Mouse (Mus musculus) cerebellum, adult 8-10 months (tissue): ENCODE data around the gene Prss22.

Experiments used
- DNase-seq: peaks from one replicate; pipeline ENCODE4 v3.0.0; 2022

Prss22 gene

GRCm38 (mm10) chr17:23997901-23998300 lies at the start of gene Prss22:
Gene Prss22, minus strand, starts transcription at chr17:23998100.
- no peak for DNase-seq

GRCm38 (mm10) chr17:24046026-24046425 lies 48.1 kb upstream of the Prss22 start:
- no peak for DNase-seq

- no peak for DNase-seq
Measured at GRCm38 (mm10) chr17:24045608-24046007, 47.7 kb upstream of the Prss22 start.

GRCm38 (mm10) chr17:24044482-24044881 lies 46.6 kb upstream of the Prss22 start:
- no peak for DNase-seq

GRCm38 (mm10) chr17:24037844-24038243 lies 39.9 kb upstream of the Prss22 start, which contains the start of gene Prss27:
Gene Prss27, plus strand, starts transcription at chr17:24038144.
- DNase-seq, result no peak

- no peak for DNase-seq
Measured at GRCm38 (mm10) chr17:24037360-24037759, 39.5 kb upstream of the Prss22 start.

- no peak for DNase-seq
Measured at GRCm38 (mm10) chr17:24036954-24037353, 39.1 kb upstream of the Prss22 start.

- DNase-seq, result no peak
Measured at GRCm38 (mm10) chr17:24035087-24035486, 37.2 kb upstream of the Prss22 start.

GRCm38 (mm10) chr17:24030551-24030950 lies 32.7 kb upstream of the Prss22 start:
- no peak for DNase-seq

GRCm38 (mm10) chr17:24029477-24029876 lies 31.6 kb upstream of the Prss22 start:
- no peak for DNase-seq

GRCm38 (mm10) chr17:24021375-24022199 lies 23.7 kb upstream of the Prss22 start:
- no peak for DNase-seq

- DNase-seq, result no peak
Measured at GRCm38 (mm10) chr17:24020696-24021095, 22.8 kb upstream of the Prss22 start.

- no peak for DNase-seq
Measured at GRCm38 (mm10) chr17:24015727-24016126, 17.8 kb upstream of the Prss22 start.

GRCm38 (mm10) chr17:24014433-24014965 lies 16.6 kb upstream of the Prss22 start:
- DNase-seq, result no peak

- no peak for DNase-seq
Measured at GRCm38 (mm10) chr17:24012921-24013320, 15.0 kb upstream of the Prss22 start.

GRCm38 (mm10) chr17:24009617-24010016 lies 11.7 kb upstream of the Prss22 start:
- DNase-seq, result no peak

- no peak for DNase-seq
Measured at GRCm38 (mm10) chr17:24008105-24008504, 10.2 kb upstream of the Prss22 start.

- DNase-seq, result no peak
Measured at GRCm38 (mm10) chr17:24007391-24007790, 9.5 kb upstream of the Prss22 start.

- DNase-seq, result no peak
Measured at GRCm38 (mm10) chr17:24006930-24007329, 9.0 kb upstream of the Prss22 start.

- DNase-seq, result no peak
Measured at GRCm38 (mm10) chr17:24005049-24005448, 7.1 kb upstream of the Prss22 start.

GRCm38 (mm10) chr17:24004071-24004665 lies 6.3 kb upstream of the Prss22 start:
- DNase-seq, result peak; percentile 40

GRCm38 (mm10) chr17:24000404-24000803 lies 2.5 kb upstream of the Prss22 start:
- no peak for DNase-seq

GRCm38 (mm10) chr17:23998383-23998782 lies 483 bp upstream of the Prss22 start:
- DNase-seq, result no peak

- DNase-seq, result no peak
Measured at GRCm38 (mm10) chr17:23995421-23995820, 2.5 kb downstream of the Prss22 start.
